Mouse (Mus musculus) adrenal gland, adult 2 months (tissue): Measurements from ENCODE around the gene Nup188. TPM values are rescaled to one million over a fixed set of nuclear protein-coding genes. Genes with fewer than 3 reads are reported as not detected.
A peak's percentile ranks its signal among the peaks of the same experiment; 100 is the strongest.

Experiments
- DNase-seq: peaks from one replicate; pipeline ENCODE4 v3.0.0; 2021
- polyA plus RNA-seq: library from polyadenylated mRNA; depleted of rRNA; stranded (reverse); fragments of >200 nt; gene quantifications from 2 replicates; pipeline ENCODE4 v1.2.3, GENCODE M21; 2012
- total RNA-seq, 2 experiments: library from RNA; stranded (reverse); gene quantifications; 2 replicates each; pipeline ENCODE4 v1.2.3; 2021

The Nup188 gene
- total and polyA plus RNA-seq, 3 experiments, result 24.9 to 66.6 (median 31.1) TPM

GRCm38 (mm10) chr2:30351149-30351548, 65.0 kb downstream of the Nup188 start:
- DNase-seq, result peak; percentile 36

- no peak for DNase-seq
Measured at GRCm38 (mm10) chr2:30355861-30356260, 69.7 kb downstream of the Nup188 start.

- peak; percentile 58 for DNase-seq
Measured at GRCm38 (mm10) chr2:30356266-30356665, 70.1 kb downstream of the Nup188 start.

- DNase-seq, result no peak
Measured at GRCm38 (mm10) chr2:30356906-30357305, 70.7 kb downstream of the Nup188 start.

GRCm38 (mm10) chr2:30357552-30358510, 71.6 kb downstream of the Nup188 start:
- DNase-seq, result no peak

- DNase-seq, result peak; percentile 90
Measured at GRCm38 (mm10) chr2:30358533-30359531, 72.6 kb downstream of the Nup188 start, which contains the start of gene Sh3glb2. TSS of gene Sh3glb2 (minus strand) at chr2:30359337.

- no peak for DNase-seq
Measured at GRCm38 (mm10) chr2:30360626-30361025, 74.4 kb downstream of the Nup188 start.

GRCm38 (mm10) chr2:30362865-30363264, 76.7 kb downstream of the Nup188 start:
- DNase-seq, result no peak

GRCm38 (mm10) chr2:30363773-30364650, 77.8 kb downstream of the Nup188 start, which contains the start of gene Miga2:
TSS of gene Miga2 (plus strand) at chr2:30364233.
- peak; percentile 100 for DNase-seq

GRCm38 (mm10) chr2:30365281-30366069, 79.3 kb downstream of the Nup188 start:
- peak; percentile 67 for DNase-seq

- DNase-seq, result no peak
Measured at GRCm38 (mm10) chr2:30366203-30366602, 80.0 kb downstream of the Nup188 start.

- DNase-seq, result no peak
Measured at GRCm38 (mm10) chr2:30371544-30371943, 85.3 kb downstream of the Nup188 start.

GRCm38 (mm10) chr2:30372726-30373125, 86.5 kb downstream of the Nup188 start:
- DNase-seq, result no peak

GRCm38 (mm10) chr2:30375893-30376292, 89.7 kb downstream of the Nup188 start:
- no peak for DNase-seq

- DNase-seq, result no peak
Measured at GRCm38 (mm10) chr2:30377721-30378120, 91.5 kb downstream of the Nup188 start.

- DNase-seq, result no peak
Measured at GRCm38 (mm10) chr2:30379307-30379706, 93.1 kb downstream of the Nup188 start.

GRCm38 (mm10) chr2:30380564-30381376, 94.6 kb downstream of the Nup188 start:
- no peak for DNase-seq

- DNase-seq, result peak; percentile 58
Measured at GRCm38 (mm10) chr2:30381377-30381725, 95.2 kb downstream of the Nup188 start.

- DNase-seq, result no peak
Measured at GRCm38 (mm10) chr2:30384814-30385213, 98.6 kb downstream of the Nup188 start.
